Mouse (Mus musculus): ENCODE measurements around the gene Kansl3. TPM values are rescaled to one million over a fixed set of nuclear protein-coding genes. Genes with fewer than 3 reads are reported as not detected.

The Kansl3 gene
- polyA plus RNA-seq, 1 experiment from 2014 or later, result 61.5 TPM

GRCm38 (mm10) chr1:36306120-36306519 is 62.9 kb downstream of the Kansl3 start:
- TF ChIP-seq CTCF (IDR thresholded peaks at IDR 0.05), result no peak
- ChIA-PET POLR2A (interaction anchor here (0.6 kb wide), 1 partner anchor 205 kb away, joined by 3 read pairs; no protein-coding TSS in a partner anchor), CTCF (no interaction called here)
- in situ Hi-C loops (cut with MboI; ENCODE audit: low pct_unique_long_range_greater_than_20kb), result no loop called here
- no peak for ATAC-seq
- no peak for DNase-seq (ENCODE audit: low read depth, low spot score)
- peaks cover 4% of the 10 kb centered on the region for H3K27me3 ChIP-seq

GRCm38 (mm10) chr1:36304764-36305163 is 64.2 kb downstream of the Kansl3 start:
- in situ Hi-C loops (cut with MboI; ENCODE audit: low pct_unique_long_range_greater_than_20kb), result no loop called here
- ChIA-PET CTCF (no interaction called here), POLR2A (no interaction called here)
- ATAC-seq (no peak), DNase-seq (ENCODE audit: low read depth, low spot score) (no peak)
- TF ChIP-seq CTCF (IDR thresholded peaks at IDR 0.05), result no peak
- peaks cover 4% of the 10 kb centered on the region for H3K27me3 ChIP-seq

GRCm38 (mm10) chr1:36303381-36304320 is 65.3 kb downstream of the Kansl3 start:
- ATAC-seq (peak; percentile 79), DNase-seq (ENCODE audit: low read depth, low spot score) (peak; percentile 94)
- POLR2A ChIA-PET, result no interaction called here
- peaks cover 4% of the 10 kb centered on the region for H3K27me3 ChIP-seq
- CTCF ChIA-PET, result no interaction called here
- in situ Hi-C loops (cut with MboI; ENCODE audit: low pct_unique_long_range_greater_than_20kb), result no loop called here
- no peak for TF ChIP-seq CTCF (IDR thresholded peaks at IDR 0.05)

- in situ Hi-C loops (cut with MboI; ENCODE audit: low pct_unique_long_range_greater_than_20kb), result no loop called here
- TF ChIP-seq CTCF (IDR thresholded peaks at IDR 0.05), result no peak
- DNase-seq (ENCODE audit: low read depth, low spot score), result no peak
- POLR2A ChIA-PET, result interaction anchor here (0.6 kb wide), 1 partner anchor 361 kb away, joined by 3 read pairs; no protein-coding TSS in a partner anchor
- ATAC-seq, result no peak
- CTCF ChIA-PET, result no interaction called here
- H3K27me3 ChIP-seq, result peaks cover 4% of the 10 kb centered on the region
Measured at GRCm38 (mm10) chr1:36302957-36303356, 66.0 kb downstream of the Kansl3 start.

GRCm38 (mm10) chr1:36302273-36302672 is 66.7 kb downstream of the Kansl3 start:
- no peak for TF ChIP-seq CTCF (IDR thresholded peaks at IDR 0.05)
- ATAC-seq (no peak), DNase-seq (ENCODE audit: low read depth, low spot score) (no peak)
- ChIA-PET POLR2A (no interaction called here), CTCF (no interaction called here)
- in situ Hi-C loops (cut with MboI; ENCODE audit: low pct_unique_long_range_greater_than_20kb), result no loop called here
- peaks cover 4% of the 10 kb centered on the region for H3K27me3 ChIP-seq

GRCm38 (mm10) chr1:36300486-36300885 is 68.5 kb downstream of the Kansl3 start:
- DNase-seq (ENCODE audit: low read depth, low spot score), result no peak
- peaks cover 7% of the 10 kb centered on the region for H3K27me3 ChIP-seq
- no peak for ATAC-seq
- ChIA-PET CTCF (no interaction called here), POLR2A (no interaction called here)
- in situ Hi-C loops (cut with MboI; ENCODE audit: low pct_unique_long_range_greater_than_20kb), result no loop called here
- no peak for TF ChIP-seq CTCF (IDR thresholded peaks at IDR 0.05)

- H3K27me3 ChIP-seq, result peaks cover 7% of the 10 kb centered on the region
- in situ Hi-C loops (cut with MboI; ENCODE audit: low pct_unique_long_range_greater_than_20kb), result no loop called here
- DNase-seq (ENCODE audit: low read depth, low spot score) (no peak), ATAC-seq (no peak)
- TF ChIP-seq CTCF (IDR thresholded peaks at IDR 0.05), result no peak
- ChIA-PET POLR2A (no interaction called here), CTCF (no interaction called here)
Measured at GRCm38 (mm10) chr1:36299676-36300075, 69.3 kb downstream of the Kansl3 start.

- POLR2A ChIA-PET, result no interaction called here
- CTCF ChIA-PET, result interaction anchor here (1.2 kb wide), 1 partner anchor 15 kb away, joined by 3 read pairs; no protein-coding TSS in a partner anchor
- DNase-seq (ENCODE audit: low read depth, low spot score), result no peak
- ATAC-seq, result no peak
- in situ Hi-C loops (cut with MboI; ENCODE audit: low pct_unique_long_range_greater_than_20kb), result no loop called here
- peaks cover 7% of the 10 kb centered on the region for H3K27me3 ChIP-seq
- TF ChIP-seq CTCF (IDR thresholded peaks at IDR 0.05), result no peak
Measured at GRCm38 (mm10) chr1:36299126-36299525, 69.9 kb downstream of the Kansl3 start.

GRCm38 (mm10) chr1:36298107-36298506 is 70.9 kb downstream of the Kansl3 start:
- DNase-seq (ENCODE audit: low read depth, low spot score), result no peak
- ATAC-seq, result no peak
- in situ Hi-C loops (cut with MboI; ENCODE audit: low pct_unique_long_range_greater_than_20kb), result no loop called here
- CTCF ChIA-PET, result interaction anchor here (1.2 kb wide), 1 partner anchor 14 kb away, joined by 3 read pairs; no protein-coding TSS in a partner anchor
- no peak for TF ChIP-seq CTCF (IDR thresholded peaks at IDR 0.05)
- peaks cover 7% of the 10 kb centered on the region for H3K27me3 ChIP-seq
- POLR2A ChIA-PET, result interaction anchor here (0.8 kb wide), 1 partner anchor 13 kb away, joined by 3 read pairs; no protein-coding TSS in a partner anchor

- POLR2A ChIA-PET, result no interaction called here
- CTCF ChIA-PET, result no interaction called here
- no peak for TF ChIP-seq CTCF (IDR thresholded peaks at IDR 0.05)
- in situ Hi-C loops (cut with MboI; ENCODE audit: low pct_unique_long_range_greater_than_20kb), result no loop called here
- DNase-seq (ENCODE audit: low read depth, low spot score) (no peak), ATAC-seq (no peak)
- peaks cover 3% of the 10 kb centered on the region for H3K27me3 ChIP-seq
Measured at GRCm38 (mm10) chr1:36296466-36297149, 72.4 kb downstream of the Kansl3 start.

GRCm38 (mm10) chr1:36294402-36294801 is 74.6 kb downstream of the Kansl3 start:
- ChIA-PET POLR2A (no interaction called here), CTCF (interaction anchor here (1.1 kb wide), 1 partner anchor 10 kb away, joined by 4 read pairs; no protein-coding TSS in a partner anchor)
- peaks cover 3% of the 10 kb centered on the region for H3K27me3 ChIP-seq
- no peak for ATAC-seq
- in situ Hi-C loops (cut with MboI; ENCODE audit: low pct_unique_long_range_greater_than_20kb), result no loop called here
- DNase-seq (ENCODE audit: low read depth, low spot score), result no peak
- TF ChIP-seq CTCF (IDR thresholded peaks at IDR 0.05), result no peak
